Mouse (Mus musculus): Measurements from ENCODE around the gene Ubqln1.

GRCm38 (mm10) chr13:58168119-58168518, 47.3 kb downstream of the Ubqln1 start:
- no peak for TF ChIP-seq CTCF (IDR thresholded peaks at IDR 0.05; ENCODE audit: borderline replicate concordance, control insufficient read depth, extremely low read depth, insufficient read depth, low read length, poor library complexity)
- TF ChIP-seq POLR2A (IDR thresholded peaks at IDR 0.05; ENCODE audit: control insufficient read depth, extremely low read depth, insufficient read depth, low read length, poor library complexity) = no peak
